Mouse (Mus musculus) MN1 (cell line): ENCODE data around the gene Rbm15.
"Not testable (repeated sequence)": the region's sequence is repeated elsewhere in the genome, so short reads cannot be mapped to it uniquely, and the experiment has no call there.

Experiments used
- DNase-seq: peaks from one replicate; pipeline ENCODE4 v3.0.0-alpha.2; 2016; ENCODE audit warnings: low spot score

The Rbm15 gene

GRCm38 (mm10) chr3:107330503-107331424 lies 2.7 kb downstream of the Rbm15 start:
- DNase-seq = no peak

- no peak for DNase-seq
Measured at GRCm38 (mm10) chr3:107326442-107326841, 7.0 kb downstream of the Rbm15 start.

DNA sequence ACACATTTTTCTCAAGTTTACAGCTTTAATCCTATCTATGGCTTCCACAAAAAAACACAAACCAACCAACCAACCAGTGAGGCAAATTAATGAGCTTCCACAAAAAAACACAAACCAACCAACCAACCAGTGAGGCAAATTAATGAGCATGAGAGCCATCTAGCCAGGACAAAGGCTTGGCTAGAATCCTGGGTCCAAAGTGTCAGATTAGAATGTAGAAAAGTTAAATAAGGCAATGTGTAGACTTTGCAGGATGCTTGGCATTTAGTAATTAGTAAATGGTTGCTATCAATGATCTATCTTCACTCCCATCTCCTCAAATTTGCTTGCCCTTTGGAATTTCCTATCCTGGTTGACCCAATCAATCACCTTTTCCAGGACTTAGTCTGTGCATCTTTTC lies 11.7 kb downstream of the Rbm15 start:
- DNase-seq = no peak

DNA sequence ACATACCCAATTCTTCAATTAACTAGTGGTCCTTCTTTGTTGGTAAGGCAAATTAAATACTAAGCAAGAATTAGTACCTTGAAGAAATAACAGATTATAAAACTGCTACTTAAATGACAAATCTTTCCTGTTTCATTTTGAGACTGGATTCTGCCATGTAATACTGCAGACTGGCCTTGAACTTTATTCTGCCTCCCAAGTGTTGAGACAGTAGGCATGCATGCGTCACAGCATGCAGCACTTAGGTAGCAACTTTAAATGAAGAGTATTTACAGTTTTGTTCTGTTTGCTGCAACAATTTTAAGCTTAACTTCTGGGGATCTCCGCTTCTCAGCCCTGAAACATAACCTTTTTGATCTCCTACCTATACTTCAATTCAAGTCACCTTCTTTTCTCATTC lies 12.3 kb downstream of the Rbm15 start:
- DNase-seq = no peak

DNA sequence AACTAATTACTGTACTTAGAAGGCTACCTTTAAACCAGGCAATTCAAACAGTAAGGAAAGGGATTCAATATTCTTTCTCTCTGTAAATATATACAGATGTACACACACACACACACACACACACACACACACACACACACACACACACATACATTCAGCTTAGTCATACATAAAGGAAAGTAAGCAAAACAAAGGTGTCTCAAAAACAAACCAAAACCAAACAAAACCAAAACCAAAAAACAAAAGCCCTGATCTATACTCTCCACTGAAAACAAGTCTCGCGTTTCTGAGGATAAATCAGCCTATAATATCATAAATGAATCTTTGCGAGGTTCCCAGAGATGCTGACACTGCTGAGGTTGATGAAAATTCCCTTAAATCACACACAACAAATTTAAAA lies 16.1 kb downstream of the Rbm15 start:
- no peak for DNase-seq

DNA sequence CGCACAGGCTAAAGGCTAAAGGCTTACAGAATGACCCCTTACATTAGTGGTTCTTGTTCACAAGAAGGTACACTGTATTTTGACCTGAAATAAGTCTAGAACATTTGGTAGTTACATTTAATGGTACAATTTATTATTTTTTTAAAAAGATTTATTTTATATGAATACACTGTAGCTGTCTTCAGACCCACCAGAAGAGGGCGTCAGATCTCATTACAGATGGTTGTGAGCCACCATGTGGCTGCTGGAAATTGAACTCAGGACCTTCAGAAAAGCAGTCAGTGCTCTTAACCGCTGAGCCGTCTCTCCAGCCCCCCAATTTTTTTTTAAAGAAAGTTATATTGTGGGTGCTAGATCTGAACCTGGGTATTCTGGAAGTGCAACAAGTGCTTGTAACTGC lies 36.6 kb downstream of the Rbm15 start:
- not testable (repeated sequence) for DNase-seq

DNA sequence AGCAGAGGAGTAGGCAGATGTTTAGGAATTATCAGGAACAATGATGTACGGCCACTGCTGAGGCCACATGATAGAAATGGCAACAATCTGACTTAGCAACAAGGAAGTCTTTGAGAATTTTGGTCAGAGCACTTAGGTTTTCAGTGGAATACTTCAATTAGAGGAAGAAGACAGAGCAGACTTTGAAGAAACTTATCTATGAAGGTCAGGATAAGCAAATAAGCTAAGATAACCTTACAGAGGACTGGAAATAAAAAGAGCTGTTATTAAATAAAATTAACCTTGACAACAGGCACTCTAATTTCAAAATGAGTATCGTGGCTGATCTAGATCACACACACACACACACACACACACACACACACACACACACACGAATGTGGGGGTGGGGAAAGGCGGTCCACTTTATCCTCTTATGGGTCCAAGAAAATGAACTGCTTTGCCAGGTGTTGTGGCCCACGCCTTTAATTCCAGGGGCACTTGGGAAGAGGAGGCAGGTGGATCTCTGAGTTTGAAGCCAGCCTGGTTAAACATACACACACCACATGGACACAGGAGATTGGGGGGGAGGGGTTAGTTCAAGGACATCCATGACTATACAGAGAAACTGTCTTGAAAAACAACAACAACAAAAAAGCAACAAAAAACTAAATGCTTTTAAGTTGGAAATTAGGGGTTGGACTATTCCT lies 37.7 kb downstream of the Rbm15 start:
- DNase-seq = no peak

- no peak for DNase-seq
Measured at GRCm38 (mm10) chr3:107290764-107291381, 42.6 kb downstream of the Rbm15 start, which contains the start of gene Slc16a4. Gene Slc16a4 (plus strand): TSS chr3:107291230.

GRCm38 (mm10) chr3:107287346-107287745 lies 46.1 kb downstream of the Rbm15 start:
- no peak for DNase-seq

GRCm38 (mm10) chr3:107286123-107286522 lies 47.4 kb downstream of the Rbm15 start:
- DNase-seq = no peak

DNA sequence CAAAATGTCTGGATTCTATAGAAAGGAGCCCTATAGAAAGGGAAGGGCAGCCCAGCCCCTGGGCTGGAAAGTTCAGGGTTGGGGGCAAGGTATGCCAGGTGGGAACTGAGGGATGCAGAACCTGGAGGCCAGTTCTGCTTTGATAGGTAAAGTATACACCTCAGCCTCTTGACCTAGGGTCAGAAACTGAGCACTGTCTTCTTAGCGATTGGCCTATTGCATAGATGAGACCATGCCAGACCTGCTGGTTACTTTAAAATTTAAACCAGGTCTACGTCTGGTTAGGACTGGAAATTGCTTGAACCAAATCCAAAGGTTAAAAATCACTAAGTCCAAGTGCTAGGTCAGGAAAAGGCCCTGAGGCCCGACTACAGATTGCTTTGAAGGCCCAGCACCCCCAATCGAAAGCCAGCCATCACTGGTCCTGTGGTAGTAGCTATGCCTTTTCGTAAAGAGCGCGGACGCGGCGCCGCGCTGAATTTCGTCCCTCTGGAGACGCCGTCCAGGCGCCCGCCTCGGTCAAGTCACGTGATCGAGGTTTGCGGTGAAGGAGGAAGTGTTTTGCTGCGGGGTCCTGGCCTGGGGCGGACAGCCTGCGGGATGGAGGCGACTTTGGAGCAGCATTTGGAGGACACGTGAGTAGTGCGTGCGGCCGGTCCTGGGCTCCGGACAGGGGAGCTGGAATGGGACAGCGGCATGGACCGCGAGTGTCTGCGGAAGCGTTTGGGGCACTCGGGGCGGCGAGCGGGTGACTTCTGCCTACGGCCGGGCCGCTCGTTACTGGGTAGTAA lies 54.8 kb downstream of the Rbm15 start, which contains the start of gene Lamtor5:
Gene Lamtor5, plus strand, starts transcription at position 380 of the 791 bp plus-strand sequence.
- DNase-seq = peak; percentile 89

DNA sequence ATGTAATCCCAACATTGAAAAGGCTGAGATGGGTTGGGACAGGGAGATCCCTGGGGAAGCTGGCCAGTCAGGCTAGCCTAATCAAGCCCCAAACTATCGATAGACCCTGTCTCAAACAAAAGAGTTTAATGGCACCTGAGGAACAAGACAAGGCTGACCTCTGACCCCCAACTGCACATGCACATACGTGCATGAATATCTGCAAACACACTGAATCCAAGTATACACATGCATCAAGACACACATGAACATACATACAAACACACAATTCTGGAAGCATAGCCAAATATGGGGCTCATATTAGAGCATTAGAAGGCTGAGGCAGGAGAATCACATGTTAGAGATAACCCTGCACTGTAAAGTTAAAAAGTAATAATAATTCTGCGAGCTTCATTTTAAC lies 56.8 kb downstream of the Rbm15 start:
- no peak for DNase-seq

GRCm38 (mm10) chr3:107275996-107276395 lies 57.5 kb downstream of the Rbm15 start:
- peak; percentile 14 for DNase-seq
